Mouse (Mus musculus) MEL (cell line): ENCODE data around the gene Il3ra. TPM values are rescaled to one million over a fixed set of nuclear protein-coding genes. Genes with fewer than 3 reads are reported as not detected.
A peak's percentile ranks its signal among the peaks of the same experiment; 100 is the strongest.

Experiments
- DNase-seq: peaks from one replicate; pipeline ENCODE4 v3.0.0; 2011; ENCODE audit warnings: low read depth, low spot score
- H3K27ac ChIP-seq: 2 replicates; pipeline ENCODE4 v1.5.1; 2012; ENCODE audit warnings: low read depth, mild to moderate bottlenecking, control low read depth, low read length, moderate library complexity; ENCODE audit not compliant: control insufficient read depth
- H3K27me3 ChIP-seq, 2 experiments: fragments of 150-350 bp in 1 of 2; sonication (generic) in 1 of 2; 2 replicates each; pipeline ENCODE4 v1.6.1; 2012; ENCODE audit warnings: low read length in 2 of 2, mild to moderate bottlenecking in 2 of 2, improper control_type of control experiment in 1 of 2, moderate library complexity in 1 of 2; ENCODE audit not compliant: insufficient read depth in 2 of 2, control insufficient read depth in 1 of 2
- H3K36me3 ChIP-seq, 2 experiments: 2 replicates each; pipeline ENCODE4 v1.6.1; 2012 to 2014; ENCODE audit warnings: low read length in 2 of 2, improper control_type of control experiment in 1 of 2, inconsistent platforms in 1 of 2, mild to moderate bottlenecking in 1 of 2; ENCODE audit not compliant: insufficient read depth in 2 of 2, control insufficient read depth in 1 of 2
- H3K4me1 ChIP-seq, 2 experiments: fragments of 150-350 bp in 1 of 2; sonication (generic) in 1 of 2; 2 replicates each; pipeline ENCODE4 v1.6.1; 2012; ENCODE audit warnings: low read length in 2 of 2, improper control_type of control experiment in 1 of 2, mild to moderate bottlenecking in 1 of 2; ENCODE audit not compliant: insufficient read depth in 2 of 2, control insufficient read depth in 1 of 2
- H3K4me3 ChIP-seq, 2 experiments: fragments of 150-350 bp in 1 of 2; sonication (generic) in 1 of 2; 2 replicates each; pipeline ENCODE4 v1.5.1; 2012; ENCODE audit warnings: low read depth in 2 of 2, low read length in 2 of 2, mild to moderate bottlenecking in 2 of 2, moderate library complexity in 2 of 2, control low read depth in 1 of 2, improper control_type of control experiment in 1 of 2; ENCODE audit not compliant: control insufficient read depth in 1 of 2, insufficient read depth in 1 of 2
- H3K79me2 ChIP-seq: 2 replicates; pipeline ENCODE4 v1.6.1; 2012; ENCODE audit warnings: mild to moderate bottlenecking, low read length, moderate library complexity; ENCODE audit not compliant: control insufficient read depth, poor library complexity, insufficient read depth
- H3K9ac ChIP-seq: 2 replicates; pipeline ENCODE4 v1.6.1; 2012; ENCODE audit warnings: low read depth, mild to moderate bottlenecking, control low read depth, low read length, moderate library complexity; ENCODE audit not compliant: control insufficient read depth, poor library complexity, severe bottlenecking
- H3K9me3 ChIP-seq: fragments of 150-350 bp; sonication (generic); replicated peaks from 2 replicates; pipeline ENCODE4 v1.6.1; 2012; ENCODE audit warnings: mild to moderate bottlenecking, low read length, improper control_type of control experiment, moderate library complexity; ENCODE audit not compliant: insufficient read depth
- BHLHE40 ChIP-seq: IDR thresholded peaks from 2 replicates; pipeline ENCODE4 v1.6.1; 2012; ENCODE audit warnings: low read depth, mild to moderate bottlenecking, inconsistent platforms, low read length, improper control_type of control experiment, borderline replicate concordance
- CHD1 ChIP-seq: IDR thresholded peaks from 2 replicates; pipeline ENCODE4 v1.6.1; 2012; ENCODE audit warnings: low read depth, mild to moderate bottlenecking, inconsistent platforms, low read length, improper control_type of control experiment
- CTCF ChIP-seq, 3 experiments: IDR thresholded peaks in 2 of 3; conservative IDR thresholded peaks in 1 of 3; 2 replicates each; pipeline ENCODE4 v1.5.1; 2011 to 2012; ENCODE audit warnings: low read length in 3 of 3, low read depth in 2 of 3, mild to moderate bottlenecking in 2 of 3, improper control_type of control experiment in 1 of 3, inconsistent platforms in 1 of 3, mixed read lengths in 1 of 3, moderate library complexity in 1 of 3; ENCODE audit not compliant: control insufficient read depth in 1 of 3, insufficient read depth in 1 of 3, poor library complexity in 1 of 3, severe bottlenecking in 1 of 3
- ETS1 ChIP-seq: IDR thresholded peaks from 2 replicates; pipeline ENCODE4 v1.6.1; 2012; ENCODE audit warnings: low read depth, mild to moderate bottlenecking, inconsistent platforms, low read length, improper control_type of control experiment, moderate library complexity
- HCFC1 ChIP-seq: IDR thresholded peaks from 2 replicates; pipeline ENCODE4 v1.6.1; 2012; ENCODE audit warnings: low read depth, mild to moderate bottlenecking, inconsistent platforms, low read length, improper control_type of control experiment, moderate library complexity
- JUND ChIP-seq: IDR thresholded peaks from 2 replicates; pipeline ENCODE4 v1.6.1; 2011; ENCODE audit warnings: low read depth, mild to moderate bottlenecking, improper control_type of control experiment, low read length
- KAT2A ChIP-seq: conservative IDR thresholded peaks from 2 replicates; pipeline ENCODE4 v1.6.1; 2012; ENCODE audit warnings: low read depth, low read length, improper control_type of control experiment, inconsistent platforms
- MAFK ChIP-seq: IDR thresholded peaks from 2 replicates; pipeline ENCODE4 v1.6.1; 2011; ENCODE audit warnings: low read depth, mild to moderate bottlenecking, low read length, improper control_type of control experiment, borderline replicate concordance
- MEF2A ChIP-seq: IDR thresholded peaks from 2 replicates; pipeline ENCODE4 v1.6.1; 2014; ENCODE audit warnings: low read depth, mild to moderate bottlenecking, inconsistent platforms, low read length, improper control_type of control experiment; ENCODE audit not compliant: poor library complexity, insufficient replicate concordance, severe bottlenecking; ENCODE audit errors: extremely low read depth
- MXI1 ChIP-seq: IDR thresholded peaks from 2 replicates; pipeline ENCODE4 v1.6.1; 2011; ENCODE audit warnings: mild to moderate bottlenecking, low read depth, low read length, improper control_type of control experiment
- MYB ChIP-seq: IDR thresholded peaks from 2 replicates; pipeline ENCODE4 v1.6.1; 2011; ENCODE audit warnings: mild to moderate bottlenecking, low read depth, low read length, improper control_type of control experiment
- MYC ChIP-seq: IDR thresholded peaks from 2 replicates; pipeline ENCODE4 v1.6.1; 2011; ENCODE audit warnings: low read depth, mild to moderate bottlenecking, low read length, improper control_type of control experiment, moderate library complexity
- NRF1 ChIP-seq: IDR thresholded peaks from 2 replicates; pipeline ENCODE4 v1.6.1; 2014; ENCODE audit warnings: low read depth, mild to moderate bottlenecking, inconsistent platforms, low read length, improper control_type of control experiment, moderate library complexity; ENCODE audit not compliant: poor library complexity, insufficient read depth, severe bottlenecking
- POLR2AphosphoS2 ChIP-seq: IDR thresholded peaks from 2 replicates; pipeline ENCODE4 v1.6.1; 2011; ENCODE audit warnings: low read length, improper control_type of control experiment
- POLR2AphosphoS5 ChIP-seq: IDR thresholded peaks from 2 replicates; pipeline ENCODE4 v1.6.1; 2012; ENCODE audit warnings: low read depth, borderline replicate concordance, mild to moderate bottlenecking, inconsistent platforms, low read length, moderate library complexity, mixed read lengths
- RCOR1 ChIP-seq: IDR thresholded peaks from 2 replicates; pipeline ENCODE4 v1.6.1; 2012; ENCODE audit warnings: low read depth, mild to moderate bottlenecking, inconsistent platforms, low read length, improper control_type of control experiment
- TBP ChIP-seq: IDR thresholded peaks from 2 replicates; pipeline ENCODE4 v1.8.0; 2011; ENCODE audit warnings: low read depth, low read length, improper control_type of control experiment
- ZC3H11A ChIP-seq: IDR thresholded peaks from 2 replicates; pipeline ENCODE4 v1.6.1; 2012; ENCODE audit warnings: low read depth, mild to moderate bottlenecking, inconsistent platforms, low read length, improper control_type of control experiment
- ZKSCAN1 ChIP-seq: IDR thresholded peaks from 2 replicates; pipeline ENCODE4 v1.6.1; 2012; ENCODE audit warnings: low read depth, mild to moderate bottlenecking, inconsistent platforms, low read length, improper control_type of control experiment, moderate library complexity
- polyA plus RNA-seq, 2 experiments: library from polyadenylated mRNA; stranded (reverse) in 1 of 2; unstranded in 1 of 2; fragments of >175 nt in 1 of 2; fragments of >200 nt in 1 of 2; gene quantifications; 2 replicates each; pipeline versions ENCODE4 v1.2.1 to v1.2.4; 2012; ENCODE audit warnings: low replicate concordance in 2 of 2, low read depth in 1 of 2; ENCODE audit not compliant: insufficient read length in 2 of 2, insufficient read depth in 1 of 2, missing spikeins in 1 of 2
- total RNA-seq: library from RNA; depleted of rRNA; stranded (reverse); fragments of 300-350 nt; gene quantifications from 2 replicates; pipeline ENCODE4 v1.2.3, GENCODE M21; 2012

Il3ra gene
- total and polyA plus RNA-seq, 3 experiments: 0.42 to 0.74 TPM; not detected in 1

DNA sequence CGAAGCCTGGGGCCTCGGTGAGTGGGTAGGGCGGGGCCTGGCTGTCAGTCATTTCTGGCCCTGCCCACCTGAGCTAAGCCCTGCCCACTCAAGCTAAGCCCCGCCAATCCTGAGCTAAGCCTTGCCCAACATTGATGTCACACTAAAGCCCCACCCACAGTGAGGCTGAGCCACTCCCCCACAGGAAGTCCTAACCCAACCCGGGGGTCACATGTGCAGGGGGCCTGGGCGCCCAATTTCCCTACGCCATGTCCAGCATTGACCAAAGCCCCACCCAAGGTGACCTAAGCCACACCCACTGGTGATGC is 5.0 kb downstream of the Il3ra start:
- H3K9ac ChIP-seq: no peak overlapping the region
- H3K9me3 ChIP-seq: no peaks in the 10 kb centered on the region; the same call in 1 of the 2 replicates
- DNase-seq: no peak
- TF ChIP-seq CTCF (IDR thresholded peaks at IDR 0.05 in 2 of 3, conservative IDR thresholded peaks at IDR 0.05 in 1 of 3; ENCODE audit: control insufficient read depth in 1 of 3, insufficient read depth in 1 of 3, low read depth in 2 of 3, low read length in 3 of 3, poor library complexity in 1 of 3, severe bottlenecking in 1 of 3) (no peak), POLR2AphosphoS2 (no peak), MXI1 (no peak), BHLHE40 (no peak), ZKSCAN1 (no peak), MYC (no peak), MYB (no peak), MAFK (no peak), MEF2A (no peak), NRF1 (no peak), TBP (no peak), HCFC1 (no peak)
- TF ChIP-seq, all 39 proteins: peak for 0
- Histone ChIP-seq H3K36me3 (no peaks in the 10 kb centered on the region), H3K4me1 (no peaks in the 10 kb centered on the region), H3K27me3 (no peaks in the 10 kb centered on the region), H3K4me3 (no peak overlapping the region), H3K27ac (no peak overlapping the region), H3K79me2 (no peaks in the 10 kb centered on the region)

DNA sequence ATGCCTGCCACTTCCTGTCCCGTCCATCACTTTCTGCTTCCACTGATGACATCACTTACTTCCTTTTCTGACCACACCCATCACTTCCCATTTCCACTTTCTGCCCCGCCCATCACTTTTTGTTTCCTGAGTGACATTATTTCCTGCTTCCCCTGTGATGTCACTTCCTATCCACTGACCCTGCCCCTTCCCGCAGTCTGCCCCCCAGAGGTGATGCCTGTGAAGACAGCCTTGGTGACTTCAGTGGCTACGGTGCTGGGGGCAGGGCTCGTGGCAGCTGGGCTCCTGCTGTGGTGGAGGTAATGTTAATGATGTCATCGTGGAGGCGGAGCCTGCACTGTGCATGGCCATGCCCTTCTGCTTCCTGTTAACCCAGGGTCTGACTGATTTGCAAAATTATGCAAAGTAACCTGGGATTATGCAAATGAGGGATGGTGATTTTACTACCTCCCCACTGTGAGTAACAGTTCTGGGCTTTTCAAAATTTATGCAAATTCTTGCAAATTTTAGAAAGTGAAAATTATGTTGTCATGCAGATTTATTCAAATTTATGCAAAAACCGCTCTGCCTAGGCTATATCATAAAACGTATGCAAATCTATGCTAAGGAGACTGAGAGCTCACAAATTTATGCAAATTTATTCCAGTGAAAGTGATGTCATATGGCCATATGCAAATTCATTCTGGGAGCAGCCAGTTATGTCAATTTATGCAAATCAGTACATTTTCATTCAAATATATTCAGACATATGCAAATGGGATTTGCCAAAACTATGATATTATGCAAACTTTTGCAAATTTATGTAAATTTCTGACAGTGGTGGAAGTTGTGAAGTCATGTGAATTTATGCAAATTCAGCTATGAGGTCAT is 5.9 kb downstream of the Il3ra start:
- peak; percentile 9 for DNase-seq
- no peak for TF ChIP-seq MXI1
- TF ChIP-seq JUND: no peak
- no peak for TF ChIP-seq POLR2AphosphoS5
- no peak for TF ChIP-seq CHD1
- TF ChIP-seq ZC3H11A: no peak
- TF ChIP-seq POLR2AphosphoS2: no peak
- no peak for TF ChIP-seq KAT2A
- no peak for TF ChIP-seq RCOR1
- TF ChIP-seq HCFC1: no peak
- TF ChIP-seq MYB: no peak
- TF ChIP-seq ETS1: no peak
- no peak for TF ChIP-seq BHLHE40
- H3K9ac ChIP-seq: no peak overlapping the region
- H3K27me3 ChIP-seq: no peaks in the 10 kb centered on the region
- no peaks in the 10 kb centered on the region for H3K79me2 ChIP-seq
- no peak overlapping the region for H3K27ac ChIP-seq
- H3K4me1 ChIP-seq: no peaks in the 10 kb centered on the region
- no peaks in the 10 kb centered on the region; the same call in 1 of the 2 replicates for H3K9me3 ChIP-seq
- no peaks in the 10 kb centered on the region for H3K36me3 ChIP-seq
- no peak overlapping the region for H3K4me3 ChIP-seq
